ENCODE assay signal across 9 mouse cellular contexts in genomic region chr10:78438094-78438493, GRCm38 (mm10). TPM values are rescaled to one million over a fixed set of nuclear protein-coding genes. Genes with fewer than 3 reads are reported as not detected.
DNase-seq lines count a peak whose midpoint lies in the region; ATAC-seq and TF ChIP-seq lines count a peak whose summit lies in the region.
"Had no signal": no experiment of that assay in that cellular context is flagged by ENCODE, and none has a peak within 500 bp of the region (broad histone marks: within the 10 kb centered on the region; RNA-seq: fewer than 3 reads in every experiment).

No protein-coding gene starts in this region.

- peak; percentile 49 for ATAC-seq in cerebellum, adult (ENCODE audit: insufficient number of reproducible peaks, low FRiP score, low TSS enrichment)
- peak; percentile 36 for ATAC-seq in forebrain, embryonic 15.5 days (replicated peaks)
- ATAC-seq in hindbrain, postnatal 0 days, result peak; percentile 38; the same call in 1 of the 2 replicates
- peak; percentile 35 for ATAC-seq in midbrain, embryonic 13.5 days

- H3K27me3 ChIP-seq in forebrain, embryonic 15.5 days, result no peaks in the 10 kb centered on the region
- H3K27me3 ChIP-seq in hindbrain, postnatal 0 days (ENCODE audit: insufficient read depth, low read length), result no peaks in the 10 kb centered on the region
- H3K27me3 ChIP-seq in midbrain, embryonic 13.5 days, result no peaks in the 10 kb centered on the region
- H3K27me3 ChIP-seq: limb, embryonic 15.5 days had no signal

- intact Hi-C loops in left cerebral cortex, postnatal 10 days (cut with DNase I), result no loop called here

- H3K9ac ChIP-seq in forebrain, embryonic 15.5 days (replicated peaks), result no peak overlapping the region
- no peak overlapping the region for H3K9ac ChIP-seq in hindbrain, postnatal 0 days (replicated peaks; ENCODE audit: low read length)
- H3K9ac ChIP-seq in midbrain, embryonic 13.5 days (replicated peaks), result no peak overlapping the region
- H3K9ac ChIP-seq: limb, embryonic 15.5 days had no signal

- WGBS in forebrain, embryonic 15.5 days, result 21% methylated on average over 5 of the region's 5 CpGs
- WGBS in hindbrain, postnatal 0 days, result 15% methylated on average over 5 of the region's 5 CpGs
- 13% methylated on average over 5 of the region's 5 CpGs for WGBS in midbrain, embryonic 13.5 days

- H3K4me1 ChIP-seq in forebrain, embryonic 15.5 days, result no peaks in the 10 kb centered on the region
- H3K4me1 ChIP-seq in hindbrain, postnatal 0 days (ENCODE audit: insufficient read depth, low read length), result no peaks in the 10 kb centered on the region
- H3K4me1 ChIP-seq in midbrain, embryonic 13.5 days (replicated peaks), result no peaks in the 10 kb centered on the region
- H3K4me1 ChIP-seq: limb, embryonic 15.5 days had no signal

- H3K36me3 ChIP-seq in forebrain, embryonic 15.5 days, result no peaks in the 10 kb centered on the region
- peaks cover 20% of the 10 kb centered on the region; the same call in 1 of the 2 replicates for H3K36me3 ChIP-seq in hindbrain, postnatal 0 days (ENCODE audit: insufficient read depth, low read length)
- H3K36me3 ChIP-seq in midbrain, embryonic 13.5 days, result peaks cover 15% of the 10 kb centered on the region

- H3K27ac ChIP-seq in forebrain, embryonic 15.5 days (replicated peaks), result peak overlapping the region; percentile 43; the same call in 1 of the 2 replicates
- no peak overlapping the region for H3K27ac ChIP-seq in hindbrain, postnatal 0 days
- H3K27ac ChIP-seq in midbrain, embryonic 13.5 days, result no peak overlapping the region
- H3K27ac ChIP-seq: limb, embryonic 15.5 days had no signal

- H3K4me3 ChIP-seq in forebrain, embryonic 15.5 days, result no peak overlapping the region
- H3K4me3 ChIP-seq in hindbrain, postnatal 0 days (ENCODE audit: low read length), result no peak overlapping the region
- no peak overlapping the region for H3K4me3 ChIP-seq in midbrain, embryonic 13.5 days (replicated peaks)
- H3K4me3 ChIP-seq: limb, embryonic 15.5 days had no signal

- H3K4me2 ChIP-seq in forebrain, embryonic 15.5 days (replicated peaks), result no peak overlapping the region
- no peak overlapping the region for H3K4me2 ChIP-seq in hindbrain, postnatal 0 days (ENCODE audit: low read depth, low read length)
- no peak overlapping the region for H3K4me2 ChIP-seq in midbrain, embryonic 13.5 days (replicated peaks)
- H3K4me2 ChIP-seq: limb, embryonic 15.5 days had no signal

- DNase-seq in R1 (ENCODE audit: low read depth, low spot score), result peak; percentile 71
- DNase-seq in hindbrain, postnatal 0 days (ENCODE audit: low spot score), result peak; percentile 74
- DNase-seq in left cerebral cortex, postnatal 10 days (ENCODE audit: extremely low spot score in 1 of 2, low spot score in 2 of 2), result peak; percentile 58 to 84
- DNase-seq in skeletal muscle tissue, adult 2 months (ENCODE audit: low read depth, low spot score), result peak; percentile 29
- peak; percentile 47 for DNase-seq in yolk sac, embryonic 10.5 days (ENCODE audit: low spot score)

- no peaks in the 10 kb centered on the region for H3K9me3 ChIP-seq in forebrain, embryonic 15.5 days
- no peaks in the 10 kb centered on the region for H3K9me3 ChIP-seq in hindbrain, postnatal 0 days (ENCODE audit: low read length)
- no peaks in the 10 kb centered on the region for H3K9me3 ChIP-seq in midbrain, embryonic 13.5 days
- H3K9me3 ChIP-seq: limb, embryonic 15.5 days had no signal

- peak; percentile 99 for TF ChIP-seq CTCF in hindbrain, postnatal 0 days (IDR thresholded peaks at IDR 0.05; ENCODE audit: low read depth)

RNA-seq across cellular contexts. Expression of gene Cstb, which starts 12.6 kb away (rescaled TPM):
- polyA plus RNA-seq in forebrain, embryonic 15.5 days (2015; fragmentation: Nextera tagmentation; extraction: Ambion mirVana), result 100 and 115 TPM in 2 replicates
- 80.6 and 84.4 TPM in 2 replicates for total RNA-seq in hindbrain, postnatal 0 days (2014; rRNA removed)
- 147 and 148 TPM in 2 replicates for polyA plus RNA-seq in hindbrain, postnatal 0 days (2015; fragmentation: Nextera tagmentation; extraction: Ambion mirVana)
- 10 to 100 TPM; 33.8 to 37.4 TPM for total RNA-seq in left cerebral cortex, postnatal 10 days (2021)
- polyA plus RNA-seq in midbrain, embryonic 13.5 days (2015; fragmentation: Nextera tagmentation; extraction: Ambion mirVana), result 91.6 and 97.8 TPM in 2 replicates

RNA-seq across cellular contexts. Expression of gene Rrp1, which starts 25.3 kb away (rescaled TPM):
- 395 and 412 TPM in 2 replicates for polyA plus RNA-seq in forebrain, embryonic 15.5 days (2015; fragmentation: Nextera tagmentation; extraction: Ambion mirVana)
- 176 and 179 TPM in 2 replicates for total RNA-seq in hindbrain, postnatal 0 days (2014; rRNA removed)
- polyA plus RNA-seq in hindbrain, postnatal 0 days (2015; fragmentation: Nextera tagmentation; extraction: Ambion mirVana), result 429 and 435 TPM in 2 replicates
- total RNA-seq in left cerebral cortex, postnatal 10 days (2021), result 100 to 1,000 TPM; 345 to 346 TPM
- 363 and 377 TPM in 2 replicates for polyA plus RNA-seq in midbrain, embryonic 13.5 days (2015; fragmentation: Nextera tagmentation; extraction: Ambion mirVana)

RNA-seq across cellular contexts. Expression of gene Pdxk, which starts 26.7 kb away (rescaled TPM):
- 13.6 and 13.9 TPM in 2 replicates for polyA plus RNA-seq in forebrain, embryonic 15.5 days (2015; fragmentation: Nextera tagmentation; extraction: Ambion mirVana)
- total RNA-seq in hindbrain, postnatal 0 days (2014; rRNA removed), result 63.1 and 70.7 TPM in 2 replicates
- polyA plus RNA-seq in hindbrain, postnatal 0 days (2015; fragmentation: Nextera tagmentation; extraction: Ambion mirVana), result 42.8 and 45.8 TPM in 2 replicates
- 10 to 100 TPM; 65.2 to 67.6 TPM for total RNA-seq in left cerebral cortex, postnatal 10 days (2021)
- polyA plus RNA-seq in midbrain, embryonic 13.5 days (2015; fragmentation: Nextera tagmentation; extraction: Ambion mirVana), result 16.6 and 17.4 TPM in 2 replicates
